Mouse (Mus musculus) intestine, postnatal 0 days (tissue): ENCODE measurements around the gene Gm49403. TPM values are rescaled to one million over a fixed set of nuclear protein-coding genes. Genes with fewer than 3 reads are reported as not detected.

ENCODE experiments used
- ATAC-seq: fragments of 200-750 bp; cut with Nextera tagmentation; 2 replicates; pipeline ENCODE4 v1.8.0; 2017; ENCODE audit warnings: mild to moderate bottlenecking, moderate TSS enrichment, moderate library complexity
- H3K27ac ChIP-seq: fragments of 300-500 bp; sonication (generic); 2 replicates; pipeline ENCODE4 v1.5.1; 2014; ENCODE audit warnings: mild to moderate bottlenecking, low read depth, low read length, moderate library complexity
- H3K27me3 ChIP-seq: fragments of 300-500 bp; sonication (generic); replicated peaks from 2 replicates; pipeline ENCODE4 v1.6.1; 2014; ENCODE audit warnings: low read length, mixed read lengths; ENCODE audit not compliant: control insufficient read depth, insufficient read depth
- H3K36me3 ChIP-seq: fragments of 300-500 bp; sonication (generic); 2 replicates; pipeline ENCODE4 v1.6.1; 2014; ENCODE audit warnings: mild to moderate bottlenecking, moderate library complexity; ENCODE audit not compliant: control insufficient read depth, insufficient read depth
- H3K4me1 ChIP-seq: fragments of 300-500 bp; sonication (generic); replicated peaks from 2 replicates; pipeline ENCODE4 v1.6.1; 2014; ENCODE audit warnings: antibody characterized with exemption, low read length, mixed read lengths; ENCODE audit not compliant: control insufficient read depth, insufficient read depth
- H3K4me2 ChIP-seq: fragments of 300-500 bp; sonication (generic); replicated peaks from 2 replicates; pipeline ENCODE4 v1.6.1; 2014; ENCODE audit warnings: low read depth, mild to moderate bottlenecking, moderate library complexity
- H3K4me3 ChIP-seq: fragments of 300-500 bp; sonication (generic); 2 replicates; pipeline ENCODE4 v1.5.1; 2014; ENCODE audit warnings: low read depth, low read length
- H3K9ac ChIP-seq: fragments of 300-500 bp; sonication (generic); 2 replicates; pipeline ENCODE4 v1.6.1; 2014; ENCODE audit warnings: mild to moderate bottlenecking, low read depth, low read length
- H3K9me3 ChIP-seq: fragments of 300-500 bp; sonication (generic); 2 replicates; pipeline ENCODE4 v1.6.1; 2016; ENCODE audit warnings: mixed run types; ENCODE audit not compliant: control insufficient read depth
- CTCF ChIP-seq: sonication (generic); IDR thresholded peaks from 2 replicates; pipeline ENCODE4 v1.5.1; 2016; ENCODE audit warnings: low read depth, mild to moderate bottlenecking, control low read depth, antibody characterized with exemption, moderate library complexity
- WGBS: fragments of 180-500 bp; shearing (Covaris S2); extraction: QIAGEN DNeasy Blood & Tissue Kit; methylation state at CpG from one replicate; pipeline ENCODE4 v1.1.7; 2014; 5-methylcytosine and 5-hydroxymethylcytosine counted together
- microRNA-seq: library from miRNA; unstranded; fragments of <30 nt; microRNA quantifications from one replicate; pipeline ENCODE4, GENCODE M21; 2016
- polyA plus RNA-seq: library from polyadenylated mRNA; unstranded; fragments of >200 nt; fragmentation: Nextera tagmentation; extraction: Ambion mirVana; gene quantifications from 2 replicates; pipeline ENCODE4 v1.2.1, GENCODE M21; 2015

Gm49403 gene
- polyA plus RNA-seq, 1 experiment from 2014 or later, result not detected

DNA sequence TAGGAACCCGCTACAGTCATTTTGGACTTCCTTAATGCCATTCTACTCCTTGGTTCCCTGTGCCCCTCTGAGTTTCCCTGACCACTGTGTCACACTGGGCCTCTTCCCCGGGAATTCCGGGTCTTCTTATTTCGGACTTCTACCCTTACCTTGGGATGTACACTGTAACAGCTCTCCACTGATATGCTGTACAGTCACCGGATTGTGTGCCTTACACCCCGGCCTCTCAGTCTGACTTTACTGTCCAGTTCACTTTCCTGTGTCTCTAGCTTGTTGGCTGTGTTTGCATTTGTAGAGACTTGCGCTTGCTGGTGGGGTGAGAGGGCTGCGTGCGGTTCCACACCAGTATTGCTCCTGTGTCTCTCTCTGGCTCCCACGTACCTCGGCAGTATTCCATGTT, 46.4 kb downstream of the Gm49403 start:
- no peaks in the 10 kb centered on the region for H3K4me1 ChIP-seq
- TF ChIP-seq CTCF, result no peak
- peaks cover 42% of the 10 kb centered on the region for H3K36me3 ChIP-seq
- H3K4me2 ChIP-seq, result peak overlapping the region; percentile 95
- peak overlapping the region; percentile 88 for H3K27ac ChIP-seq
- no peaks in the 10 kb centered on the region for H3K9me3 ChIP-seq
- no peak for ATAC-seq
- peak overlapping the region; percentile 84 for H3K4me3 ChIP-seq
- WGBS, result 2% methylated on average over 11 of the region's 11 CpGs
- H3K9ac ChIP-seq, result peak overlapping the region; percentile 85
- no peaks in the 10 kb centered on the region for H3K27me3 ChIP-seq

DNA sequence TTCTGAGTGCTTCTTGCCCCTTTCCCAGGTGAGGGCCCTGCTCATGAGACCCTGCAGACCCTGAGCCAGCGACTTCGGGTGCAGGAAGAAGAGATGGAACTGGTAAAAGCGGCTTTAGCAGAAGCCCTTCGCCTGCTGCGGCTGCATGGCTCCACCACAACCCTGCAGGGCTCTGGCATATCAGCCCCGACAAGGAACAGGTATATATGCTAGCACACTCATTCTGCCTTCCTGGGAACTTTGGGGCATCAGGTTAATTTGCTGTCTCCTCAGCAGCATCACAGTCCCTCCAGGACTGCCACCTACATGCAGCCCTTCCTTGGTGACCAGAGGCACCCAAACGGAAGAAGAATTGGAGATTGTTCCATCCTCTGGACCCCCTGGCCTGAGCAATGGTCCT, 47.0 kb downstream of the Gm49403 start:
- Histone ChIP-seq H3K4me2 (peak overlapping the region; percentile 95), H3K9ac (no peak overlapping the region), H3K4me3 (peak overlapping the region; percentile 84; the same call in 1 of the 2 replicates), H3K4me1 (no peaks in the 10 kb centered on the region), H3K27me3 (no peaks in the 10 kb centered on the region), H3K36me3 (peaks cover 41% of the 10 kb centered on the region), H3K9me3 (no peaks in the 10 kb centered on the region), H3K27ac (no peak overlapping the region)
- WGBS, result 72% methylated on average over 7 of the region's 7 CpGs
- no peak for ATAC-seq
- no peak for TF ChIP-seq CTCF

DNA sequence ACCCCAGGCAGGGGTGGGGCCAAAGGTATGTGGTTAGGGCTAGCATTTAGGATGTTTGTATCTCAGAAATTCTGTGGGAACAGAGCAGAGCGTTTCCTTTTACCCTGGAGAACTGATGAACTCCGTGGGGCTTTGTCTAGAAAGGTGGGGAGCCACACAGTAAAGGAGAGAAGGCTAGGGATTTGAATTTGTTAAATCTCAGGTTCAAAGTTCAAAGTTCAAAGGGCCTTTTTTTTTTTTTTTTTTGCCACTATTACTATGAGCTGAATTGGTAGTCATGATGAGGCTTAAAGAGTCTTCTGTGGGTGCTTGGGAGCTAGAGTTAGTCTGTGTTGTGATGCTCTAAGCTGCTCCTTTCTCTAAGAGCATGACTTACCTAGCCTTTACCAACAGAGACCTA, 53.0 kb downstream of the Gm49403 start:
- H3K9me3 ChIP-seq, result no peaks in the 10 kb centered on the region
- TF ChIP-seq CTCF, result no peak
- H3K4me2 ChIP-seq, result no peak overlapping the region
- peaks cover 58% of the 10 kb centered on the region for H3K36me3 ChIP-seq
- no peak overlapping the region for H3K9ac ChIP-seq
- no peak overlapping the region for H3K27ac ChIP-seq
- no peak overlapping the region for H3K4me3 ChIP-seq
- no peaks in the 10 kb centered on the region for H3K27me3 ChIP-seq
- no peaks in the 10 kb centered on the region; the same call in 1 of the 2 replicates for H3K4me1 ChIP-seq
- 65% methylated on average over 2 of the region's 2 CpGs for WGBS
- ATAC-seq, result no peak

Small RNA genes lying within 50 kb of the gene (microRNA-seq; reads per million reads assigned to microRNA genes)
- not detected for gene Mir5136

Other genes with a start within 250 kb of the Gm49403 start
- 0.78 and 0.98 TPM in 2 replicates for gene Chrm1, start 220.1 kb upstream of the Gm49403 start, polyA plus RNA-seq
- 237 and 283 TPM in 2 replicates for gene Slc3a2, start 160.6 kb upstream of the Gm49403 start, polyA plus RNA-seq
- 32.8 and 33.4 TPM in 2 replicates for gene Wdr74, start 148.1 kb upstream of the Gm49403 start, polyA plus RNA-seq
- 0.50 and 0.56 TPM in 2 replicates for gene 1700092M07Rik, start 143.2 kb upstream of the Gm49403 start, polyA plus RNA-seq
- gene Stx5a, start 142.5 kb upstream of the Gm49403 start, polyA plus RNA-seq, result 83.4 and 89.2 TPM in 2 replicates
- gene Nxf1, start 126.9 kb upstream of the Gm49403 start, polyA plus RNA-seq, result 54.5 and 57.2 TPM in 2 replicates
- 136 and 137 TPM in 2 replicates for gene Tmem223, start 112.9 kb upstream of the Gm49403 start, polyA plus RNA-seq
- 93.5 and 97.4 TPM in 2 replicates for gene Tmem179b, start 109.5 kb upstream of the Gm49403 start, polyA plus RNA-seq
- gene Taf6l, start 97.5 kb upstream of the Gm49403 start, polyA plus RNA-seq, result 12.0 and 13.2 TPM in 2 replicates
- gene Polr2g, start 85.4 kb upstream of the Gm49403 start, polyA plus RNA-seq, result 114 and 115 TPM in 2 replicates
- gene Zbtb3, start 81.4 kb upstream of the Gm49403 start, polyA plus RNA-seq, result 1.9 and 2.0 TPM in 2 replicates
- 18.2 and 19.9 TPM in 2 replicates for gene Ttc9c, start 64.6 kb upstream of the Gm49403 start, polyA plus RNA-seq
- gene Hnrnpul2, start 63.9 kb upstream of the Gm49403 start, polyA plus RNA-seq, result 5.4 and 6.0 TPM in 2 replicates
- gene AC129217.1, start 54.2 kb upstream of the Gm49403 start, polyA plus RNA-seq, result not detected in 2 replicates
- gene Bscl2, start 46.5 kb upstream of the Gm49403 start, polyA plus RNA-seq, result 43.2 and 47.2 TPM in 2 replicates
- gene Gng3, start 44.7 kb upstream of the Gm49403 start, polyA plus RNA-seq, result 9.4 and 10.9 TPM in 2 replicates
- gene Lrrn4cl, start 33.2 kb upstream of the Gm49403 start, polyA plus RNA-seq, result 2.2 TPM in 2 replicates
- 170 and 180 TPM in 2 replicates for gene Ubxn1, start 12.4 kb upstream of the Gm49403 start, polyA plus RNA-seq
- 65.4 and 67.9 TPM in 2 replicates for gene Uqcc3, start 3.0 kb upstream of the Gm49403 start, polyA plus RNA-seq
- gene Lbhd1, start 198 bp upstream of the Gm49403 start, polyA plus RNA-seq, result 44.1 and 44.6 TPM in 2 replicates
- gene 1810009A15Rik, start 4.9 kb downstream of the Gm49403 start, polyA plus RNA-seq, result 54.5 and 55.6 TPM in 2 replicates
- not detected in 2 replicates for gene Gm49416, start 5.0 kb downstream of the Gm49403 start, polyA plus RNA-seq
- 14.5 and 16.1 TPM in 2 replicates for gene Ints5, start 9.1 kb downstream of the Gm49403 start, polyA plus RNA-seq
- gene Ganab, start 14.1 kb downstream of the Gm49403 start, polyA plus RNA-seq, result 41.4 and 42.3 TPM in 2 replicates
- gene B3gat3, start 36.4 kb downstream of the Gm49403 start, polyA plus RNA-seq, result 36.6 and 37.5 TPM in 2 replicates
- 6.3 and 6.7 TPM in 2 replicates for gene Rom1, start 45.4 kb downstream of the Gm49403 start, polyA plus RNA-seq
- 12.0 and 13.6 TPM in 2 replicates for gene Eml3, start 45.6 kb downstream of the Gm49403 start, polyA plus RNA-seq
- 53.1 and 54.1 TPM in 2 replicates for gene Mta2, start 57.9 kb downstream of the Gm49403 start, polyA plus RNA-seq
- gene Tut1, start 69.9 kb downstream of the Gm49403 start, polyA plus RNA-seq, result 10.7 and 11.1 TPM in 2 replicates
- 164 and 168 TPM in 2 replicates for gene Eef1g, start 83.1 kb downstream of the Gm49403 start, polyA plus RNA-seq
- 26.2 and 30.1 TPM in 2 replicates for gene Ahnak, start 105.4 kb downstream of the Gm49403 start, polyA plus RNA-seq
- gene Scgb1a1, start 204.0 kb downstream of the Gm49403 start, polyA plus RNA-seq, result not detected in 2 replicates